Mouse (Mus musculus) kidney, embryonic 16.5 days (tissue): Measurements from ENCODE around the gene Zc3h18. TPM values are rescaled to one million over a fixed set of nuclear protein-coding genes. Genes with fewer than 3 reads are reported as not detected.

ENCODE experiments used
- polyA plus RNA-seq: library from polyadenylated mRNA; unstranded; fragments of >200 nt; fragmentation: Nextera tagmentation; extraction: Ambion mirVana; gene quantifications from 2 replicates; pipeline ENCODE4 v1.2.1, GENCODE M21; 2015

The Zc3h18 gene
- polyA plus RNA-seq, 1 experiment from 2014 or later, result 50.1 TPM

Other genes with a start within 250 kb of the Zc3h18 start
- gene Zfpm1, start 94.5 kb upstream of the Zc3h18 start, polyA plus RNA-seq, result 1.5 and 1.6 TPM in 2 replicates
- gene Trhr2, start 15.9 kb upstream of the Zc3h18 start, polyA plus RNA-seq, result not detected in 2 replicates
- gene Il17c, start 45.4 kb downstream of the Zc3h18 start, polyA plus RNA-seq, result not detected in 2 replicates
- gene Cyba, start 56.3 kb downstream of the Zc3h18 start, polyA plus RNA-seq, result 385 and 421 TPM in 2 replicates
- gene Mvd, start 66.8 kb downstream of the Zc3h18 start, polyA plus RNA-seq, result 36.4 and 36.6 TPM in 2 replicates
- gene Snai3, start 84.1 kb downstream of the Zc3h18 start, polyA plus RNA-seq, result 0.75 and 0.77 TPM in 2 replicates
- gene Rnf166, start 99.5 kb downstream of the Zc3h18 start, polyA plus RNA-seq, result 39.3 and 46.0 TPM in 2 replicates
- 46.5 and 48.0 TPM in 2 replicates for gene Ctu2, start 99.5 kb downstream of the Zc3h18 start, polyA plus RNA-seq
- 15.6 and 16.9 TPM in 2 replicates for gene Piezo1, start 174.7 kb downstream of the Zc3h18 start, polyA plus RNA-seq
- 43.0 and 49.0 TPM in 2 replicates for gene Cdt1, start 191.4 kb downstream of the Zc3h18 start, polyA plus RNA-seq
- 363 and 371 TPM in 2 replicates for gene Aprt, start 200.3 kb downstream of the Zc3h18 start, polyA plus RNA-seq
- gene Galns, start 234.9 kb downstream of the Zc3h18 start, polyA plus RNA-seq, result 17.4 and 18.2 TPM in 2 replicates
- 56.7 and 60.1 TPM in 2 replicates for gene Trappc2l, start 235.0 kb downstream of the Zc3h18 start, polyA plus RNA-seq
- 0.15 and 0.19 TPM in 2 replicates for gene Pabpn1l, start 246.1 kb downstream of the Zc3h18 start, polyA plus RNA-seq